Mouse (Mus musculus) hindbrain, embryonic 13.5 days (tissue): ENCODE results near the gene Dpp6. TPM values are rescaled to one million over a fixed set of nuclear protein-coding genes. Genes with fewer than 3 reads are reported as not detected.

Source experiments
- ATAC-seq: fragments of 200-750 bp; cut with Nextera tagmentation; 2 replicates; pipeline ENCODE4 v1.8.0; 2017; ENCODE audit warnings: moderate TSS enrichment; ENCODE audit not compliant: low FRiP score
- H3K27ac ChIP-seq: fragments of 300-500 bp; sonication (generic); 2 replicates; pipeline ENCODE4 v1.5.1; 2015; ENCODE audit warnings: inconsistent platforms, mild to moderate bottlenecking, moderate library complexity
- H3K27me3 ChIP-seq: fragments of 300-500 bp; sonication (generic); 2 replicates; pipeline ENCODE4 v1.6.1; 2015; ENCODE audit warnings: mild to moderate bottlenecking, inconsistent platforms
- H3K36me3 ChIP-seq: fragments of 300-500 bp; sonication (generic); 2 replicates; pipeline ENCODE4 v1.6.1; 2015; ENCODE audit warnings: mild to moderate bottlenecking, inconsistent platforms
- H3K4me1 ChIP-seq: fragments of 300-500 bp; sonication (generic); replicated peaks from 2 replicates; pipeline ENCODE4 v1.6.1; 2015; ENCODE audit warnings: inconsistent platforms
- H3K4me2 ChIP-seq: fragments of 300-500 bp; sonication (generic); 2 replicates; pipeline ENCODE4 v1.6.1; 2015; ENCODE audit warnings: inconsistent platforms, mild to moderate bottlenecking, moderate library complexity
- H3K4me3 ChIP-seq: fragments of 300-500 bp; sonication (generic); 2 replicates; pipeline ENCODE4 v1.5.1; 2015; ENCODE audit warnings: mild to moderate bottlenecking, inconsistent platforms
- H3K9ac ChIP-seq: fragments of 300-500 bp; sonication (generic); 2 replicates; pipeline ENCODE4 v1.6.1; 2015; ENCODE audit warnings: mild to moderate bottlenecking, inconsistent platforms
- H3K9me3 ChIP-seq: fragments of 300-500 bp; sonication (generic); 2 replicates; pipeline ENCODE4 v1.6.1; 2016; ENCODE audit warnings: inconsistent platforms
- WGBS: fragments of 180-500 bp; shearing (Covaris S2); methylation state at CpG from one replicate; pipeline ENCODE4 v1.1.7; 2015; 5-methylcytosine and 5-hydroxymethylcytosine counted together
- polyA plus RNA-seq: library from polyadenylated mRNA; unstranded; fragments of >200 nt; fragmentation: Nextera tagmentation; extraction: Ambion mirVana; gene quantifications from 2 replicates; pipeline ENCODE4 v1.2.1, GENCODE M21; 2015

Dpp6 gene
- polyA plus RNA-seq, 1 experiment from 2014 or later = 55.2 TPM

GRCm38 (mm10) chr5:27651879-27652814, 835.1 kb downstream of the Dpp6 start:
- peaks cover 5% of the 10 kb centered on the region; the same call in 1 of the 2 replicates for H3K4me1 ChIP-seq
- ATAC-seq = peak; percentile 63
- H3K27ac ChIP-seq = no peak overlapping the region
- H3K9ac ChIP-seq = no peak overlapping the region
- H3K4me2 ChIP-seq = no peak overlapping the region
- no peaks in the 10 kb centered on the region for H3K9me3 ChIP-seq
- WGBS = 59% methylated on average over 8 of the region's 8 CpGs
- H3K36me3 ChIP-seq = 0 out of 2 replicates have a peak, but pooled peaks cover 14% of the 10 kb centered on the region
- no peaks in the 10 kb centered on the region for H3K27me3 ChIP-seq
- H3K4me3 ChIP-seq = no peak overlapping the region

DNA sequence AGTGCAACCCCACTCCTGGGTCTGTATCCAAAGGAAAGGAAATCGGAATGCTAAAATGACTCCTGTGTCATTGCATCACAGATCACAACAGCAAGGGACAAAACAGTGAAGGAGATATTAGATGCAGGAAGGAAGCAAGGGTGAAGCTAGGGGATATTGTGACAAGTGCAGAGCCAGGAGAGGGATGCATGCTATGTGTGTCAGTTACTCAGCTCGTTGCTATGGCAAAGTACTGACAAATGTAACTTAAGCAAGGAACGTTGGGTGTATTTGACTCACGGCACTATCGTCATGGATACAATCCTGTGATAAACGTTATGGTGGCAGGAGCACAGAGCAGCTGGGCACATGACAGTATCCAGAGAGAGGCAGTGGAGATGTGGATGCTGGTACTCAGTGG, 839.1 kb downstream of the Dpp6 start:
- H3K4me2 ChIP-seq = no peak overlapping the region
- H3K27ac ChIP-seq = no peak overlapping the region
- H3K9ac ChIP-seq = no peak overlapping the region
- H3K36me3 ChIP-seq = 0 out of 2 replicates have a peak, but pooled peaks cover 17% of the 10 kb centered on the region
- H3K9me3 ChIP-seq = no peaks in the 10 kb centered on the region
- ATAC-seq = no peak
- peaks cover 5% of the 10 kb centered on the region; the same call in 1 of the 2 replicates for H3K4me1 ChIP-seq
- no peak overlapping the region for H3K4me3 ChIP-seq
- 58% methylated on average over 6 of the region's 6 CpGs for WGBS
- no peaks in the 10 kb centered on the region for H3K27me3 ChIP-seq

DNA sequence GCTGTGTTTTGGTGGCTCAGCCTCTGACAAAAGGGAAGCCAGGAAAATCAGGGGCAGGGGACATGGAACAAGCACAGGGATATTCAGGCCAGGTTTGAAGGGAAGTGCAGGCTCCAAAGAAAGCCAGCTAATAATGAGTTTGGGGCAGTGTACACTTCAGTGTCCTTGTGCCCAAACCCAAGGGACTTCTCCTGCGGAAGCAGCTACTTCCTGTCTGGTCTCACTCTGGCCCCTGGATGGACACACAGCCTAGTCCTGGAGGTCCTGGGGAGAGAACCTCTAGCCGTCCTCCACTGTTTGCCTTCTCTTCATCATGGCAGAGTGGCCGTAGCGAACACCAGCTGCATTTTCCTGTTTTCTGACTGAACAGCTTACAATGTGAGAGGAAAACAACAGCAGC, 840.7 kb downstream of the Dpp6 start:
- no peak overlapping the region for H3K27ac ChIP-seq

DNA sequence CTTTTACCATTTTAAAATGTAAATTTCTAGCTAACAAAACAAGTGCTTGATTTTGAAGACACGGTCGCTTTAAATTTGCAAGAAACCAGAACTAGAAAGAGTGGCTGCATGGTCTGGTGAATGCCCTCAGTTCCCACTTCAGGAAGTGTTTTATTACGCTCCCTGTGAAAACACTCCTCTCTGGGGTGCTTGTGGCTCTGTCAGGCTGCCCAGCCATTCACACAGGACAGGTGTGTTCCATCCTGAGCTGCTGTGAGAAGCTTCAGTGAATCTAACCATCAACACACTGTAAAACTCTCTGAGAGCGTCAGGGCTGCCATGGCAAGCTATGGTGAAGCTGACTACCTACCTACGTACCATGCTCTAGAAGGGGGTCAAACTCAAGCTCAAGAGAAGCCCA, 841.2 kb downstream of the Dpp6 start:
- no peak for ATAC-seq
- Histone ChIP-seq H3K9ac (no peak overlapping the region), H3K4me3 (no peak overlapping the region), H3K4me1 (peaks cover 5% of the 10 kb centered on the region; the same call in 1 of the 2 replicates), H3K36me3 (peaks cover 28% of the 10 kb centered on the region), H3K27ac (no peak overlapping the region), H3K4me2 (no peak overlapping the region), H3K9me3 (no peaks in the 10 kb centered on the region), H3K27me3 (no peaks in the 10 kb centered on the region)
- WGBS = 86% methylated on average over 5 of the region's 5 CpGs

More for the DNA sequence above, 840.7 kb downstream of the Dpp6 start:
- no peak for ATAC-seq
- H3K9me3 ChIP-seq = no peaks in the 10 kb centered on the region
- 76% methylated on average over 4 of the region's 4 CpGs for WGBS
- H3K4me1 ChIP-seq = peaks cover 5% of the 10 kb centered on the region; the same call in 1 of the 2 replicates
- no peak overlapping the region for H3K4me3 ChIP-seq
- H3K4me2 ChIP-seq = no peak overlapping the region
- H3K36me3 ChIP-seq = peaks cover 26% of the 10 kb centered on the region; the same call in 1 of the 2 replicates
- no peak overlapping the region for H3K9ac ChIP-seq
- no peaks in the 10 kb centered on the region for H3K27me3 ChIP-seq

- Histone ChIP-seq H3K36me3 (peaks cover 28% of the 10 kb centered on the region), H3K9me3 (no peaks in the 10 kb centered on the region), H3K4me3 (no peak overlapping the region), H3K4me1 (peaks cover 5% of the 10 kb centered on the region; the same call in 1 of the 2 replicates), H3K9ac (no peak overlapping the region), H3K27me3 (no peaks in the 10 kb centered on the region), H3K4me2 (no peak overlapping the region), H3K27ac (no peak overlapping the region)
- ATAC-seq = no peak
Measured at GRCm38 (mm10) chr5:27658569-27658968, 841.6 kb downstream of the Dpp6 start.

DNA sequence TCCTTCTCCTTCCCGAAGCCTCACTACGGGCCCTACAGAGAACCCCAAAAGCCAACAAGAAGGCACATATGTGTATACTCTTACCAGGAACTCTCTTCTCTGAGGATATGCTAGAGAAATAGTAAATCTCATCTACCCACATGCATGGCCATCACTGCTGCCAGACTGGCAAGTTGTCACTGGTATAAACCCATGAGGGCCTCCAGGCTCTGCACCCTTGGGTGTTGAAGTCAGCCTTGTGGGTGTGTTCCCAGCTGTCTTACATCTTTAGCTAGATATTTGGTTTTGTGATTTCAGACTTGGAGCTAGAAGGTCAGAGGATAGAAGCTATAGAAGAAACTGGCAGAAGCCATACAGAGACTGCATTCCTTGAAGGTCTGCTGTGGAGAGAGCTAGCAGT, 842.0 kb downstream of the Dpp6 start:
- WGBS = 98% methylated on average over 2 of the region's 2 CpGs
- peaks cover 5% of the 10 kb centered on the region; the same call in 1 of the 2 replicates for H3K4me1 ChIP-seq
- no peak for ATAC-seq
- no peak overlapping the region for H3K9ac ChIP-seq
- no peak overlapping the region for H3K27ac ChIP-seq
- H3K4me3 ChIP-seq = no peak overlapping the region
- no peaks in the 10 kb centered on the region for H3K27me3 ChIP-seq
- H3K9me3 ChIP-seq = no peaks in the 10 kb centered on the region
- no peak overlapping the region for H3K4me2 ChIP-seq
- peaks cover 29% of the 10 kb centered on the region for H3K36me3 ChIP-seq

DNA sequence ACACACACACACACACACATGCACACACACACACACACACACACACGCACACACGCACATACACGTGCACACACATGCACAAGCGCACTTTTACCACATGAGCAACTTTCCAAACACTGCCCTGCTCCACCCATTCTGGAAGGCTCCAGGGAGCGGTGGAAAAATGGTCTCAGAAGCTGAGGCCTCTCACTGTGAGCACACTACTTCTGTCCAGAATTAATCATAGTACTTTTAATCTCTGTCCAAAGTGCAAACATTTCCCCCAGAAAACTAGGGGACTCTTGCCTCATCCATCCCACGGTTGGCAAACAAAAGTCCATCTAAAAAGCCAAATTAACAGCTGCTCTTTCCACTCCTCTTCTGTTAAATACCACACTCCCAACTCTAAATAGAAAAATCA, 842.8 kb downstream of the Dpp6 start:
- WGBS = 85% methylated on average over 6 of the region's 6 CpGs
- Histone ChIP-seq H3K9me3 (no peaks in the 10 kb centered on the region), H3K27ac (no peak overlapping the region), H3K4me3 (no peak overlapping the region), H3K9ac (no peak overlapping the region), H3K27me3 (no peaks in the 10 kb centered on the region), H3K36me3 (peaks cover 35% of the 10 kb centered on the region), H3K4me2 (no peak overlapping the region), H3K4me1 (peaks cover 3% of the 10 kb centered on the region; the same call in 1 of the 2 replicates)
- ATAC-seq = no peak

- no peak overlapping the region for H3K9ac ChIP-seq
- 93% methylated on average over 4 of the region's 4 CpGs for WGBS
- ATAC-seq = no peak
Measured at GRCm38 (mm10) chr5:27664111-27664510, 847.1 kb downstream of the Dpp6 start.

GRCm38 (mm10) chr5:27671487-27671886, 854.5 kb downstream of the Dpp6 start:
- H3K4me1 ChIP-seq = no peaks in the 10 kb centered on the region
- H3K27ac ChIP-seq = no peak overlapping the region
- 77% methylated on average over 2 of the region's 2 CpGs for WGBS
- H3K4me2 ChIP-seq = no peak overlapping the region
- no peak for ATAC-seq
- no peaks in the 10 kb centered on the region for H3K9me3 ChIP-seq
- H3K9ac ChIP-seq = no peak overlapping the region
- H3K27me3 ChIP-seq = no peaks in the 10 kb centered on the region
- H3K36me3 ChIP-seq = peaks cover 68% of the 10 kb centered on the region
- no peak overlapping the region for H3K4me3 ChIP-seq

More at GRCm38 (mm10) chr5:27664111-27664510, 847.1 kb downstream of the Dpp6 start:
- H3K36me3 ChIP-seq = peaks cover 69% of the 10 kb centered on the region
- H3K9me3 ChIP-seq = no peaks in the 10 kb centered on the region
- no peak overlapping the region for H3K4me3 ChIP-seq
- H3K27ac ChIP-seq = no peak overlapping the region
- H3K4me2 ChIP-seq = no peak overlapping the region
- H3K27me3 ChIP-seq = no peaks in the 10 kb centered on the region
- H3K4me1 ChIP-seq = no peaks in the 10 kb centered on the region

DNA sequence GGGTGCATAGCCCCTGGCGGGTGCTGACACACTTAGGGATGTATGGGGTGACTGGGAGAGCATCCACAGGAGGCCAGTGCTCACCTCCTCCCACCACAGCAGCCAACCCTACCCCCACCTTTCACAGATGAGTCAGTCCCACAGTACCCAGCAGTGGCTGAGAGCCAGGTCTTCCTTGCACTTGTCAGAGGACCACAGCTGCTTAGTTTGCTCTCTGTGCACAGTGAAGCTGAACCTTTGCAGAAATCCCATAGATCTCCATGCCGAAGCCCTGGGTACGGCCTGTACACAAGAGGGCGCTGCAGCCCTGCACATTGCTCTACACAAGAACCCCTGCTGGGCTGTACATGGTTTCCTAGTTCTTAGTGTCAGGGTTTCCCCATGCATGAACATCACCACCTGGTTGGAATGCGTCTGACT, 860.3 kb downstream of the Dpp6 start:
- 57% methylated on average over 5 of the region's 5 CpGs for WGBS
- peak; percentile 18; the same call in 1 of the 2 replicates for ATAC-seq
- no peak overlapping the region for H3K4me3 ChIP-seq
- no peak overlapping the region for H3K9ac ChIP-seq
- H3K36me3 ChIP-seq = peaks cover 23% of the 10 kb centered on the region
- H3K27ac ChIP-seq = no peak overlapping the region
- no peak overlapping the region for H3K4me2 ChIP-seq
- H3K4me1 ChIP-seq = no peaks in the 10 kb centered on the region
- no peaks in the 10 kb centered on the region for H3K27me3 ChIP-seq
- no peaks in the 10 kb centered on the region for H3K9me3 ChIP-seq

- H3K27ac ChIP-seq = no peak overlapping the region
- peaks cover 7% of the 10 kb centered on the region for H3K36me3 ChIP-seq
- H3K4me1 ChIP-seq = no peaks in the 10 kb centered on the region
- H3K4me3 ChIP-seq = no peak overlapping the region
- no peaks in the 10 kb centered on the region for H3K27me3 ChIP-seq
- no peak for ATAC-seq
- H3K4me2 ChIP-seq = no peak overlapping the region
- no peak overlapping the region for H3K9ac ChIP-seq
- WGBS = 90% methylated on average over 1 of the region's 1 CpGs
- H3K9me3 ChIP-seq = no peaks in the 10 kb centered on the region
Measured at GRCm38 (mm10) chr5:27679151-27679550, 862.1 kb downstream of the Dpp6 start.

DNA sequence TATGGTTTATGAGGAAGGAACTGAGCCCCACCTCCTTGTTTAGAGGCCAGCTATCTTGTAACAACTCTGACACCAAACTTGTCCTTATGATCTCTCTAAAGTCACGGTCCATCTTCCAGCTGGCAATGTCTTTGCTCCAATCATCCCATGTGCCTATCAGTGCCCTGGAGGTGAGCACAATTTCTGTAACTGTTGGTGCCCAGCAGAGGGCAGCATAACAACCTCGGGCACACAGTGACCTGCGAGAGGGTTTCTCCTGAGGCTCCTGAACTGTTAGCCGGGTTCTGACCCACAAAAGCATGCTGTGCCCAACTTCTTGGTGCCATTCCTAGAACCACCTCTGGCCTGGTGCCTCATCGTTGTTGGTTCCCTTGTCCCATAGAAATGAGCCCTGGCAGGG, 863.5 kb downstream of the Dpp6 start:
- Histone ChIP-seq H3K4me3 (no peak overlapping the region), H3K27me3 (no peaks in the 10 kb centered on the region), H3K9me3 (no peaks in the 10 kb centered on the region), H3K36me3 (0 out of 2 replicates have a peak, but pooled peaks cover 3% of the 10 kb centered on the region), H3K4me2 (no peak overlapping the region), H3K9ac (no peak overlapping the region), H3K27ac (no peak overlapping the region), H3K4me1 (peaks cover 6% of the 10 kb centered on the region; the same call in 1 of the 2 replicates)
- no peak for ATAC-seq
- WGBS = 39% methylated on average over 5 of the region's 5 CpGs
